Mouse (Mus musculus): ENCODE measurements around the gene Caskin2. TPM values are rescaled to one million over a fixed set of nuclear protein-coding genes. Genes with fewer than 3 reads are reported as not detected.

The Caskin2 gene
- total and polyA plus RNA-seq, 3 experiments, result 0.04 to 0.33 TPM; not detected in 1

GRCm38 (mm10) chr11:115845819-115846218, 32.4 kb upstream of the Caskin2 start:
- Histone ChIP-seq H3K36me3 (replicated peaks) (peaks cover 71% of the 10 kb centered on the region), H3K9me3 (replicated peaks) (no peaks in the 10 kb centered on the region), H3K4me3 (ENCODE audit: low read depth, low read length) (no peak overlapping the region), H3K27me3 (ENCODE audit: insufficient read depth, low read length) (no peaks in the 10 kb centered on the region), H3K4me1 (ENCODE audit: insufficient read depth, low read depth, low read length) (peaks cover 37% of the 10 kb centered on the region)
- no peak for ATAC-seq (ENCODE audit: extremely low read depth, insufficient number of reproducible peaks, low FRiP score, poor library complexity, severe bottlenecking)
- no peak for TF ChIP-seq TAL1 (conservative IDR thresholded peaks at IDR 0.05; ENCODE audit: low read depth, low read length)
- TF ChIP-seq GATA1 (IDR thresholded peaks at IDR 0.05; ENCODE audit: borderline replicate concordance, low read length), result no peak
- TF ChIP-seq POLR2AphosphoS5 (IDR thresholded peaks at IDR 0.05; ENCODE audit: insufficient replicate concordance, low read depth, low read length), result no peak
- TF ChIP-seq GATA2 (IDR thresholded peaks at IDR 0.05; ENCODE audit: borderline replicate concordance, low read depth, low read length), result no peak
- no peak for TF ChIP-seq CTCF (IDR thresholded peaks at IDR 0.05; ENCODE audit: low read depth, low read length)
- no peak for DNase-seq (ENCODE audit: low spot score)

GRCm38 (mm10) chr11:115844240-115844639, 30.8 kb upstream of the Caskin2 start:
- Histone ChIP-seq H3K27me3 (ENCODE audit: insufficient read depth, low read length) (no peaks in the 10 kb centered on the region), H3K4me3 (ENCODE audit: low read depth, low read length) (no peak overlapping the region), H3K36me3 (replicated peaks) (peaks cover 64% of the 10 kb centered on the region), H3K9me3 (replicated peaks) (no peaks in the 10 kb centered on the region), H3K4me1 (ENCODE audit: insufficient read depth, low read depth, low read length) (peaks cover 48% of the 10 kb centered on the region)
- DNase-seq (ENCODE audit: low spot score), result no peak
- ATAC-seq (ENCODE audit: extremely low read depth, insufficient number of reproducible peaks, low FRiP score, poor library complexity, severe bottlenecking), result no peak
- no peak for TF ChIP-seq POLR2AphosphoS5 (IDR thresholded peaks at IDR 0.05; ENCODE audit: insufficient replicate concordance, low read depth, low read length)
- no peak for TF ChIP-seq TAL1 (conservative IDR thresholded peaks at IDR 0.05; ENCODE audit: low read depth, low read length)
- no peak for TF ChIP-seq CTCF (IDR thresholded peaks at IDR 0.05; ENCODE audit: low read depth, low read length)
- no peak for TF ChIP-seq GATA1 (IDR thresholded peaks at IDR 0.05; ENCODE audit: borderline replicate concordance, low read length)
- no peak for TF ChIP-seq GATA2 (IDR thresholded peaks at IDR 0.05; ENCODE audit: borderline replicate concordance, low read depth, low read length)

GRCm38 (mm10) chr11:115843891-115844239, 30.4 kb upstream of the Caskin2 start:
- Histone ChIP-seq H3K36me3 (replicated peaks) (peaks cover 60% of the 10 kb centered on the region), H3K4me1 (ENCODE audit: insufficient read depth, low read depth, low read length) (peaks cover 51% of the 10 kb centered on the region), H3K4me3 (ENCODE audit: low read depth, low read length) (no peak overlapping the region), H3K27me3 (ENCODE audit: insufficient read depth, low read length) (no peaks in the 10 kb centered on the region), H3K9me3 (replicated peaks) (no peaks in the 10 kb centered on the region)
- DNase-seq (ENCODE audit: low spot score), result no peak
- TF ChIP-seq GATA1 (IDR thresholded peaks at IDR 0.05; ENCODE audit: borderline replicate concordance, low read length), result no peak
- no peak for TF ChIP-seq TAL1 (conservative IDR thresholded peaks at IDR 0.05; ENCODE audit: low read depth, low read length)
- TF ChIP-seq GATA2 (IDR thresholded peaks at IDR 0.05; ENCODE audit: borderline replicate concordance, low read depth, low read length), result no peak
- TF ChIP-seq POLR2AphosphoS5 (IDR thresholded peaks at IDR 0.05; ENCODE audit: insufficient replicate concordance, low read depth, low read length), result no peak
- TF ChIP-seq CTCF (IDR thresholded peaks at IDR 0.05; ENCODE audit: low read depth, low read length), result no peak
- no peak for ATAC-seq (ENCODE audit: extremely low read depth, insufficient number of reproducible peaks, low FRiP score, poor library complexity, severe bottlenecking)

GRCm38 (mm10) chr11:115843141-115843890, 29.9 kb upstream of the Caskin2 start:
- DNase-seq (ENCODE audit: low spot score) (no peak), ATAC-seq (ENCODE audit: extremely low read depth, insufficient number of reproducible peaks, low FRiP score, poor library complexity, severe bottlenecking) (no peak)
- peaks cover 57% of the 10 kb centered on the region for H3K36me3 ChIP-seq (replicated peaks)
- TF ChIP-seq CTCF (IDR thresholded peaks at IDR 0.05; ENCODE audit: low read depth, low read length) (no peak), POLR2AphosphoS5 (IDR thresholded peaks at IDR 0.05; ENCODE audit: insufficient replicate concordance, low read depth, low read length) (no peak), GATA2 (IDR thresholded peaks at IDR 0.05; ENCODE audit: borderline replicate concordance, low read depth, low read length) (no peak), TAL1 (conservative IDR thresholded peaks at IDR 0.05; ENCODE audit: low read depth, low read length) (no peak), GATA1 (IDR thresholded peaks at IDR 0.05; ENCODE audit: borderline replicate concordance, low read length) (no peak)
- H3K4me3 ChIP-seq (ENCODE audit: low read depth, low read length), result peak overlapping the region; percentile 25; the same call in 1 of the 2 replicates
- peaks cover 57% of the 10 kb centered on the region for H3K4me1 ChIP-seq (ENCODE audit: insufficient read depth, low read depth, low read length)
- no peaks in the 10 kb centered on the region for H3K27me3 ChIP-seq (ENCODE audit: insufficient read depth, low read length)
- H3K9me3 ChIP-seq (replicated peaks), result no peaks in the 10 kb centered on the region

GRCm38 (mm10) chr11:115841961-115842550, 28.6 kb upstream of the Caskin2 start:
- no peaks in the 10 kb centered on the region for H3K27me3 ChIP-seq (ENCODE audit: insufficient read depth, low read length)
- ATAC-seq (ENCODE audit: extremely low read depth, insufficient number of reproducible peaks, low FRiP score, poor library complexity, severe bottlenecking) (peak; percentile 87), DNase-seq (ENCODE audit: low spot score) (peak; percentile 83)
- H3K4me3 ChIP-seq (ENCODE audit: low read depth, low read length), result peak overlapping the region; percentile 59; the same call in 1 of the 2 replicates
- TF ChIP-seq GATA2 (IDR thresholded peaks at IDR 0.05; ENCODE audit: borderline replicate concordance, low read depth, low read length) (no peak), TAL1 (conservative IDR thresholded peaks at IDR 0.05; ENCODE audit: low read depth, low read length) (peak; percentile 46)
- H3K36me3 ChIP-seq (replicated peaks), result peaks cover 54% of the 10 kb centered on the region
- peaks cover 69% of the 10 kb centered on the region for H3K4me1 ChIP-seq (ENCODE audit: insufficient read depth, low read depth, low read length)
- H3K9me3 ChIP-seq (replicated peaks), result no peaks in the 10 kb centered on the region

GRCm38 (mm10) chr11:115841044-115841443, 27.6 kb upstream of the Caskin2 start:
- no peaks in the 10 kb centered on the region for H3K27me3 ChIP-seq (ENCODE audit: insufficient read depth, low read length)
- ATAC-seq (ENCODE audit: extremely low read depth, insufficient number of reproducible peaks, low FRiP score, poor library complexity, severe bottlenecking) (no peak), DNase-seq (ENCODE audit: low spot score) (no peak)
- no peak overlapping the region for H3K4me3 ChIP-seq (ENCODE audit: low read depth, low read length)
- peaks cover 54% of the 10 kb centered on the region for H3K36me3 ChIP-seq (replicated peaks)
- no peak for TF ChIP-seq GATA2 (IDR thresholded peaks at IDR 0.05; ENCODE audit: borderline replicate concordance, low read depth, low read length)
- TF ChIP-seq TAL1 (conservative IDR thresholded peaks at IDR 0.05; ENCODE audit: low read depth, low read length), result no peak
- no peak for TF ChIP-seq CTCF (IDR thresholded peaks at IDR 0.05; ENCODE audit: low read depth, low read length)
- TF ChIP-seq GATA1 (IDR thresholded peaks at IDR 0.05; ENCODE audit: borderline replicate concordance, low read length), result no peak
- no peak for TF ChIP-seq POLR2AphosphoS5 (IDR thresholded peaks at IDR 0.05; ENCODE audit: insufficient replicate concordance, low read depth, low read length)
- peaks cover 77% of the 10 kb centered on the region for H3K4me1 ChIP-seq (ENCODE audit: insufficient read depth, low read depth, low read length)
- H3K9me3 ChIP-seq (replicated peaks), result no peaks in the 10 kb centered on the region

All from G1E (cell line).